In the genomic region with DNA sequence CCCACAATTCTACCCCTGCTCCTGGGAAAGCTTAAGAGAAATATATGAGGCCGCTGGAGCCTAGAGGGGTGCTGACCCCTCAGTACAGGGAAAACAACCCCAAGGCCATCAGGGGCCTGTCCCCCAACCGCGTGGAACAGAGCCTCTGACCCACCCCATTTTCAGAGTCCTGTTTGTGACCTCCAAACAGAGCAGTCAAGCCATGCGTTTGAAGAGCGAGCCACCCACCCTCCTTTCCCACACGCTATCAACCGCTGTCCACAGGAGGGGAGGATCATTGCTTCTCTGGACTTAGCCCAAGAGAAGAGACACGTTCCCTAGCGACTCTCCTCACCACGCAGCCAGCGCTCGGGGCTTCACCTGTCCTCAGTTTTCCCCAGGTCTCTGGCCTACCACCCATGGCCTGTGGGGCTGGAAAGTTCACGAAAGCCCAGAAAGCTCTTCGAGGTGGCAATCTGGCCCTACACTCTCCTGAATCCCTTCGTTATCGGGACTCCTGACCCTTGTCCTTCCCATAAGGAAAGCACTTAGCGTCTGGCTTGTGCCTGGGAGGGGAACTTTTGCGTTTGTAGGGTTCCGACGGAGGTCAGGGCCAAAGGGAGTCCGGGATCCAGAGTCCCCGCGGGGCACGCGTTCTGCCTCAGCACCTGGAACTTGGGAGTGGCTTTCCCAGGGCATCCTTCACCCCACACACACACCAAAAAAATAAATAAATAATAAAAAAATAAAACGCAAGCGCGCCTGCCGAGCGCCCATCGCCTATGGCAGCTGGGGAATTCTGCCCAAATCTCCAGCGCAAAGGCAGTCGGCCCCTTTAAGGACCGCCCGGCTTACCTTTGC, we compare ENCODE assay signal across 8 mouse cellular contexts. TPM values are rescaled to one million over a fixed set of nuclear protein-coding genes. Genes with fewer than 3 reads are reported as not detected.
DNase-seq lines count a peak whose midpoint lies in the region; ATAC-seq and TF ChIP-seq lines count a peak whose summit lies in the region.

No protein-coding gene starts in this region.

- no peak overlapping the region for H3K27ac ChIP-seq in heart, embryonic 15.5 days
- H3K27ac ChIP-seq in hindbrain, postnatal 0 days: no peak overlapping the region
- H3K27ac ChIP-seq in midbrain, embryonic 16.5 days (ENCODE audit: low read length): no peak overlapping the region

- intact Hi-C loops in heart, postnatal 14 days (cut with DNase I): no loop called here
- intact Hi-C loops in gastrocnemius, postnatal 36 days (cut with DNase I): no loop called here

- peaks cover 21% of the 10 kb centered on the region for H3K4me1 ChIP-seq in heart, embryonic 15.5 days (replicated peaks)
- H3K4me1 ChIP-seq in hindbrain, postnatal 0 days (ENCODE audit: insufficient read depth, low read length): peaks cover 5% of the 10 kb centered on the region; the same call in 1 of the 2 replicates
- peaks cover 17% of the 10 kb centered on the region for H3K4me1 ChIP-seq in midbrain, embryonic 16.5 days (ENCODE audit: control insufficient read depth, insufficient read depth, low read length)

- 0 out of 2 replicates have a peak, but pooled peaks cover 6% of the 10 kb centered on the region for H3K27me3 ChIP-seq in heart, embryonic 15.5 days
- H3K27me3 ChIP-seq in hindbrain, postnatal 0 days (ENCODE audit: insufficient read depth, low read length): no peaks in the 10 kb centered on the region
- 0 out of 2 replicates have a peak, but pooled peaks cover 3% of the 10 kb centered on the region for H3K27me3 ChIP-seq in midbrain, embryonic 16.5 days (ENCODE audit: control insufficient read depth, insufficient read depth, low read depth, low read length)

- no peak for TF ChIP-seq CTCF in hindbrain, postnatal 0 days (IDR thresholded peaks at IDR 0.05; ENCODE audit: low read depth)

- WGBS in heart, embryonic 15.5 days: 5% methylated on average over 35 of the region's 35 CpGs
- WGBS in hindbrain, postnatal 0 days: 10% methylated on average over 35 of the region's 35 CpGs
- WGBS in midbrain, embryonic 16.5 days: 7% methylated on average over 34 of the region's 35 CpGs

- H3K36me3 ChIP-seq in heart, embryonic 15.5 days: no peaks in the 10 kb centered on the region
- H3K36me3 ChIP-seq in hindbrain, postnatal 0 days (ENCODE audit: insufficient read depth, low read length): no peaks in the 10 kb centered on the region
- H3K36me3 ChIP-seq in midbrain, embryonic 16.5 days (ENCODE audit: control insufficient read depth, insufficient read depth, low read length): no peaks in the 10 kb centered on the region

- peak overlapping the region; percentile 66 for H3K9ac ChIP-seq in heart, embryonic 15.5 days
- H3K9ac ChIP-seq in hindbrain, postnatal 0 days (replicated peaks; ENCODE audit: low read length): peak overlapping the region; percentile 61
- H3K9ac ChIP-seq in midbrain, embryonic 16.5 days (ENCODE audit: low read depth, low read length): peak overlapping the region; percentile 78

- peak overlapping the region; percentile 75 for H3K4me3 ChIP-seq in heart, embryonic 15.5 days
- H3K4me3 ChIP-seq in hindbrain, postnatal 0 days (ENCODE audit: low read length): peak overlapping the region; percentile 59
- H3K4me3 ChIP-seq in midbrain, embryonic 16.5 days (ENCODE audit: low read depth, low read length): peak overlapping the region; percentile 59

- peak overlapping the region; percentile 100 for H3K4me2 ChIP-seq in heart, embryonic 15.5 days
- peak overlapping the region; percentile 99 for H3K4me2 ChIP-seq in hindbrain, postnatal 0 days (ENCODE audit: low read depth, low read length)
- peak overlapping the region; percentile 99 for H3K4me2 ChIP-seq in midbrain, embryonic 16.5 days (ENCODE audit: low read length)

- DNase-seq in heart, postnatal 14 days: no peak
- peak; percentile 42 for DNase-seq in adipocyte (ENCODE audit: low spot score)
- DNase-seq in hindbrain, postnatal 0 days (ENCODE audit: low spot score): no peak
- DNase-seq in gastrocnemius, postnatal 36 days: no peak
- DNase-seq in spleen, postnatal 36 days (ENCODE audit: low spot score in 2 of 2): no peak
- DNase-seq in cerebellum, adult 9-10 months: no peak

- H3K9me3 ChIP-seq in heart, embryonic 15.5 days (replicated peaks): no peaks in the 10 kb centered on the region
- H3K9me3 ChIP-seq in hindbrain, postnatal 0 days (ENCODE audit: low read length): no peaks in the 10 kb centered on the region
- H3K9me3 ChIP-seq in midbrain, embryonic 16.5 days (replicated peaks; ENCODE audit: control insufficient read depth, low read length, poor library complexity, severe bottlenecking): no peaks in the 10 kb centered on the region

- ATAC-seq in heart, embryonic 15.5 days (replicated peaks; ENCODE audit: insufficient number of reproducible peaks, insufficient read depth, low FRiP score, low read depth): no peak
- no peak for ATAC-seq in hindbrain, postnatal 0 days
- no peak for ATAC-seq in midbrain, embryonic 16.5 days

RNA-seq across cellular contexts. Expression of gene Cdk18, which starts 0.7 kb away (rescaled TPM):
- 1.8 and 2.6 TPM in 2 replicates for polyA plus RNA-seq in heart, embryonic 15.5 days (2015; fragmentation: Nextera tagmentation; extraction: Ambion mirVana)
- 10 to 100 TPM in 1 of 2 experiments, 1 to 10 TPM in 1; 9.9 to 12.5 TPM for total RNA-seq in heart, postnatal 14 days (2021)
- 2.7 and 4.1 TPM in 2 replicates for total RNA-seq in hindbrain, postnatal 0 days (2014; rRNA removed)
- polyA plus RNA-seq in hindbrain, postnatal 0 days (2015; fragmentation: Nextera tagmentation; extraction: Ambion mirVana): 1.0 and 1.6 TPM in 2 replicates
- 1.7 and 2.4 TPM in 2 replicates for polyA plus RNA-seq in midbrain, embryonic 16.5 days (2015; fragmentation: Nextera tagmentation; extraction: Ambion mirVana)
- 1 to 10 TPM; 2.5 to 4.2 TPM for total RNA-seq in gastrocnemius, postnatal 36 days (2021)

RNA-seq across cellular contexts. Expression of gene Lemd1, which starts 52.4 kb away (rescaled TPM):
- not detected in 2 replicates for polyA plus RNA-seq in heart, embryonic 15.5 days (2015; fragmentation: Nextera tagmentation; extraction: Ambion mirVana)
- not detected for total RNA-seq in heart, postnatal 14 days (2021)
- 10.9 and 16.6 TPM in 2 replicates for total RNA-seq in hindbrain, postnatal 0 days (2014; rRNA removed)
- 7.9 and 9.0 TPM in 2 replicates for polyA plus RNA-seq in hindbrain, postnatal 0 days (2015; fragmentation: Nextera tagmentation; extraction: Ambion mirVana)
- polyA plus RNA-seq in midbrain, embryonic 16.5 days (2015; fragmentation: Nextera tagmentation; extraction: Ambion mirVana): 16.2 and 18.0 TPM in 2 replicates
- not detected for total RNA-seq in gastrocnemius, postnatal 36 days (2021)

RNA-seq across cellular contexts. Expression of gene AC124108.1, which starts 52.5 kb away (rescaled TPM):
- polyA plus RNA-seq in heart, embryonic 15.5 days (2015; fragmentation: Nextera tagmentation; extraction: Ambion mirVana): 0.04 TPM in 1 of 2 replicates, not detected in the other
- not detected for total RNA-seq in heart, postnatal 14 days (2021)
- total RNA-seq in hindbrain, postnatal 0 days (2014; rRNA removed): 2.0 and 4.8 TPM in 2 replicates
- 0.50 and 0.70 TPM in 2 replicates for polyA plus RNA-seq in hindbrain, postnatal 0 days (2015; fragmentation: Nextera tagmentation; extraction: Ambion mirVana)
- polyA plus RNA-seq in midbrain, embryonic 16.5 days (2015; fragmentation: Nextera tagmentation; extraction: Ambion mirVana): 2.8 and 4.0 TPM in 2 replicates
- not detected for total RNA-seq in gastrocnemius, postnatal 36 days (2021)

Comparison
In these comparisons a context has a peak if more than half of its experiments do, and no peak if none do; other contexts are left out.
1. RNA of gene Lemd1, which starts 52.4 kb away (total RNA-seq): 10.9 to 16.6 TPM in hindbrain, postnatal 0 days; not detected in heart, postnatal 14 days and not detected in gastrocnemius, postnatal 36 days; every median in the first group is over 10 times any median in the second.
2. Peak in every context shown above with its lines, with median percentiles within 50 percentile points of each other: H3K4me2 ChIP-seq, H3K4me3 ChIP-seq and H3K9ac ChIP-seq.